Mouse (Mus musculus) CH12.LX (cell line): ENCODE measurements at regions not wholly inside any gene's neighbourhood (a gene's known extent, or its start where the extent isn't known, plus 50 kb on each side); places are given as distances from the start of the nearest gene placed in this dataset.

Source experiments
- DNase-seq: peaks from one replicate; pipeline ENCODE4 v3.0.0-alpha.2; 2013; ENCODE audit errors: extremely low read depth
- H3K27ac ChIP-seq: 2 replicates; pipeline ENCODE4 v1.5.1; 2012; ENCODE audit warnings: low read depth, mild to moderate bottlenecking, control low read depth, moderate library complexity; ENCODE audit not compliant: insufficient read depth
- H3K27me3 ChIP-seq: replicated peaks from 2 replicates; pipeline ENCODE3; 2012; ENCODE audit warnings: inconsistent platforms
- H3K36me3 ChIP-seq, 2 experiments: replicated peaks in 1 of 2; 2 replicates each; pipeline versions ENCODE3 to v1.6.1; 2012; ENCODE audit warnings: inconsistent platforms in 1 of 2, low read length in 1 of 2, mild to moderate bottlenecking in 1 of 2, mixed read lengths in 1 of 2, moderate library complexity in 1 of 2; ENCODE audit not compliant: control insufficient read depth in 1 of 2, insufficient read depth in 1 of 2
- H3K4me1 ChIP-seq, 2 experiments: 2 replicates each; pipeline ENCODE4 v1.6.1; 2012; ENCODE audit warnings: inconsistent platforms in 1 of 2, moderate library complexity in 1 of 2; ENCODE audit not compliant: insufficient read depth in 2 of 2, control insufficient read depth in 1 of 2
- H3K4me2 ChIP-seq: 2 replicates; pipeline ENCODE4 v1.6.1; 2012; ENCODE audit warnings: low read depth, mild to moderate bottlenecking, control low read depth; ENCODE audit not compliant: poor library complexity, insufficient read depth, severe bottlenecking
- H3K4me3 ChIP-seq, 3 experiments: fragments of 150-350 bp in 1 of 3; sonication (generic) in 1 of 3; replicated peaks in 1 of 3; 2 replicates each; pipeline versions ENCODE3 to v1.5.1; 2011 to 2012; ENCODE audit warnings: low read depth in 2 of 3, low read length in 2 of 3, mild to moderate bottlenecking in 2 of 3, moderate library complexity in 2 of 3, control low read depth in 1 of 3, improper control_type of control experiment in 1 of 3, inconsistent platforms in 1 of 3, mixed read lengths in 1 of 3; ENCODE audit not compliant: poor library complexity in 1 of 3
- H3K79me2 ChIP-seq: replicated peaks from 2 replicates; pipeline ENCODE4 v1.6.1; 2012; ENCODE audit warnings: mild to moderate bottlenecking, moderate library complexity; ENCODE audit not compliant: control insufficient read depth, poor library complexity, insufficient read depth, severe bottlenecking; ENCODE audit errors: extremely low read depth
- H3K9ac ChIP-seq: 2 replicates; pipeline ENCODE4 v1.6.1; 2012; ENCODE audit warnings: low read depth, mild to moderate bottlenecking, control low read depth, moderate library complexity; ENCODE audit not compliant: insufficient read depth
- H3K9me3 ChIP-seq: replicated peaks from 2 replicates; pipeline ENCODE3; 2012; ENCODE audit warnings: low read length, inconsistent platforms, mixed read lengths
- E2F4 ChIP-seq: IDR thresholded peaks from 2 replicates; pipeline ENCODE4 v1.6.1; 2011; ENCODE audit warnings: low read depth, low read length, improper control_type of control experiment; ENCODE audit not compliant: insufficient replicate concordance
- GABPA ChIP-seq: IDR thresholded peaks from 2 replicates; pipeline ENCODE4 v1.6.1; 2012; ENCODE audit warnings: low read depth, low read length, improper control_type of control experiment, inconsistent platforms; ENCODE audit not compliant: insufficient replicate concordance
- IRF4 ChIP-seq: IDR thresholded peaks from 2 replicates; pipeline ENCODE4 v1.6.1; 2014; ENCODE audit warnings: low read depth, mild to moderate bottlenecking, inconsistent platforms, low read length, improper control_type of control experiment
- JUN ChIP-seq: IDR thresholded peaks from 2 replicates; pipeline ENCODE4 v1.6.1; 2011; ENCODE audit warnings: low read depth, mild to moderate bottlenecking, low read length, improper control_type of control experiment, moderate library complexity; ENCODE audit not compliant: insufficient read depth
- KAT2A ChIP-seq: IDR thresholded peaks from 2 replicates; pipeline ENCODE4 v1.6.1; 2012; ENCODE audit warnings: low read length, improper control_type of control experiment, inconsistent platforms; ENCODE audit not compliant: insufficient replicate concordance
- MAFK ChIP-seq: IDR thresholded peaks from 2 replicates; pipeline ENCODE4 v1.6.1; 2011; ENCODE audit warnings: low read length, improper control_type of control experiment; ENCODE audit not compliant: insufficient replicate concordance
- MAZ ChIP-seq: IDR thresholded peaks from 2 replicates; pipeline ENCODE4 v1.6.1; 2012; ENCODE audit warnings: low read depth, mild to moderate bottlenecking, inconsistent platforms, low read length, improper control_type of control experiment, moderate library complexity
- MEF2A ChIP-seq: IDR thresholded peaks from 2 replicates; pipeline ENCODE4 v1.6.1; 2014; ENCODE audit warnings: low read depth, mild to moderate bottlenecking, inconsistent platforms, low read length, improper control_type of control experiment, borderline replicate concordance
- MXI1 ChIP-seq: IDR thresholded peaks from 2 replicates; pipeline ENCODE4 v1.6.1; 2011; ENCODE audit warnings: mild to moderate bottlenecking, low read depth, low read length, improper control_type of control experiment
- MYC ChIP-seq: IDR thresholded peaks from 2 replicates; pipeline ENCODE4 v1.6.1; 2011; ENCODE audit warnings: low read depth, mild to moderate bottlenecking, improper control_type of control experiment, low read length
- NRF1 ChIP-seq: IDR thresholded peaks from 2 replicates; pipeline ENCODE4 v1.6.1; 2014; ENCODE audit warnings: low read depth, mild to moderate bottlenecking, inconsistent platforms, low read length, improper control_type of control experiment, moderate library complexity
- PAX5 ChIP-seq: IDR thresholded peaks from 2 replicates; pipeline ENCODE4 v1.6.1; 2012; ENCODE audit warnings: low read length, inconsistent platforms, mixed read lengths
- POLR2A ChIP-seq: IDR thresholded peaks from 2 replicates; pipeline ENCODE4 v1.6.1; 2011; ENCODE audit warnings: low read depth, mild to moderate bottlenecking, improper control_type of control experiment, low read length
- POLR2AphosphoS2 ChIP-seq: IDR thresholded peaks from 2 replicates; pipeline ENCODE4 v1.6.1; 2011; ENCODE audit warnings: low read depth, low read length, improper control_type of control experiment
- SIN3A ChIP-seq: IDR thresholded peaks from 2 replicates; pipeline ENCODE4 v1.6.1; 2012; ENCODE audit warnings: low read length, improper control_type of control experiment, inconsistent platforms
- TBP ChIP-seq: conservative IDR thresholded peaks from 2 replicates; pipeline ENCODE4 v1.6.1; 2011; ENCODE audit warnings: low read depth, low read length, improper control_type of control experiment
- ZMIZ1 ChIP-seq: IDR thresholded peaks from 2 replicates; pipeline ENCODE4 v1.6.1; 2012; ENCODE audit warnings: low read depth, mild to moderate bottlenecking, inconsistent platforms, low read length, improper control_type of control experiment
- ZNF384 ChIP-seq: IDR thresholded peaks from 2 replicates; pipeline ENCODE4 v1.6.1; 2012; ENCODE audit warnings: low read depth, low read length, improper control_type of control experiment, inconsistent platforms
- dilution Hi-C: fragments of 300-500 bp; cut with MboI; formaldehyde crosslinking; loops from 2 replicates; pipeline ENCODE4 v1.14.3; 2020; ENCODE audit warnings: low sequenced_read_pairs; ENCODE audit not compliant: extremely low pct_unique_long_range_greater_than_20kb, extremely low pct_ligation_motif_present
- in situ Hi-C: fragments of 300-500 bp; cut with MboI; formaldehyde crosslinking; loops from 3 replicates; pipeline ENCODE4 v1.14.3; 2019; ENCODE audit warnings: low sequenced_read_pairs, low pct_ligation_motif_present, low pct_unique_long_range_greater_than_20kb, mixed read lengths

DNA sequence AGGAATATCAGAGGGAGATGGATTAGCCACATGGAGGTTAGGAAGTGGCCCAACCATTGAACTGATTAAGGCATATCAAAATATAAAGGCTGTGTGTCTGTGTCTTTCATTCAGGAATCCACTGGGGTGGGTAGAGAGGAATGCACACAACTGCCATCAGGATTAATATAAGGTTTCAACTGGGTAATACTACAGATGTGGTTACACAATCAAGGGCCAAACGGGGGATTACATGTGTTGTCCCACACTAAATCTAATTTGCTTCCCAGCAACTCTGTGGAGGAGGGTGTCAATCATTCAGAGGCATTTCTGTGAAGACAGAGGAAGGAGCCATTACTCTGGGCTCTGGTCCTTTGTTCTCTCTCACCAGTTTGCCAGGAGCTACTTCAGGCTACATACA lies 416.0 kb upstream of the Zfp960 start:
- dilution Hi-C loops = no loop called here
- TF ChIP-seq ZNF384 (no peak), GABPA (no peak), MAFK (no peak), SIN3A (no peak), MAZ (no peak), MXI1 (no peak), POLR2A (no peak), MEF2A (no peak), MYC (no peak)

DNA sequence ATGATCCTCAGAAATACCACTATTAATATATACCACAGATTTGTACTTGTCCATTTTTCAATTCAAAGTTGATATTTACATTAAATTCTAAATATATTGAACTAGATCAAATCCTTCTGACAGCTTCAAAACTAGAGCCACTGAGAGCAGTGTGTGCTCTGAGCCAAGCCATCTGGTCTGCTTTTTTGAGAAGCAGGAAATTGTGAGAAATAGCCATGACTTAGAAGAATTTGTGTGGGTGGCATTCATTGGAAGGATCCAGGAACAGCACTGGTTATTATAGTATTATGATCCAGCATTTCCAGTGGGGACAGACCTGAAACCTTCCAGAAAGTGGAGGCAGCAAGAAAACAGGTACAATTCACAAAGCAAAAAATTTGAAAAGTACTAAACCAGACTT lies 398.7 kb upstream of the Zfp960 start:
- dilution Hi-C loops = no loop called here
- Histone ChIP-seq H3K27me3 (no peaks in the 10 kb centered on the region), H3K4me1 (no peaks in the 10 kb centered on the region), H3K4me2 (no peak overlapping the region), H3K27ac (no peak overlapping the region), H3K4me3 (no peak overlapping the region), H3K36me3 (no peaks in the 10 kb centered on the region), H3K9me3 (no peaks in the 10 kb centered on the region), H3K9ac (no peak overlapping the region), H3K79me2 (no peaks in the 10 kb centered on the region)
- in situ Hi-C loops = no loop called here
- TF ChIP-seq IRF4 (no peak), PAX5 (no peak), TBP (no peak), ZMIZ1 (no peak), MXI1 (no peak), POLR2AphosphoS2 (no peak), SIN3A (no peak), GABPA (no peak), NRF1 (no peak), KAT2A (no peak), E2F4 (no peak), JUN (no peak)
- DNase-seq = no peak

More for the DNA sequence above, 416.0 kb upstream of the Zfp960 start:
- Histone ChIP-seq H3K27ac (no peak overlapping the region), H3K27me3 (no peaks in the 10 kb centered on the region), H3K4me2 (no peak overlapping the region), H3K4me3 (no peak overlapping the region), H3K36me3 (no peaks in the 10 kb centered on the region), H3K79me2 (no peaks in the 10 kb centered on the region), H3K4me1 (no peaks in the 10 kb centered on the region), H3K9me3 (no peaks in the 10 kb centered on the region), H3K9ac (no peak overlapping the region)
- no peak for DNase-seq
- in situ Hi-C loops = no loop called here
